Mouse (Mus musculus): ENCODE results near the gene Slc20a1.
A peak's percentile ranks its signal among the peaks of the same experiment; 100 is the strongest.

Gene Slc20a1

DNA sequence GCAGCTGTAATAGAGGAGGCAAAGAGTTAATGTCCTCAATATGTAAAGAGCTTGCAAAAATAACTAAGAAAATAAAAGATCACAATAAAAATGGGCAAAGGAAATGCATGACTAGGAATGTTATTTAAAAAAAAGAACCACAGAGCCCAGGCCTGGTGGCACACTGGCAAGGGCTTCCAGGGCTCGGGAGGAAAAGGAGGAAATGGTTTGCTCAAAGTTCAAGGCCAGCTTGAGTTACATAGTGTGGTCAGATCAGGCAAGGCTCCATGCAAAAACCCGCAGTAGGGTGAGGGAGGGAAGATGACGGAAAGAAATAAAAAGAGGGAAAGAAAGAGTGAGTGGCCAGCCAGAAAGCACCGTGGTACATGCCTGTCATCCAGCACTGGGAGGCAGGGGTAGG is 30.0 kb downstream of the Slc20a1 start:
- DNase-seq, result no peak

DNA sequence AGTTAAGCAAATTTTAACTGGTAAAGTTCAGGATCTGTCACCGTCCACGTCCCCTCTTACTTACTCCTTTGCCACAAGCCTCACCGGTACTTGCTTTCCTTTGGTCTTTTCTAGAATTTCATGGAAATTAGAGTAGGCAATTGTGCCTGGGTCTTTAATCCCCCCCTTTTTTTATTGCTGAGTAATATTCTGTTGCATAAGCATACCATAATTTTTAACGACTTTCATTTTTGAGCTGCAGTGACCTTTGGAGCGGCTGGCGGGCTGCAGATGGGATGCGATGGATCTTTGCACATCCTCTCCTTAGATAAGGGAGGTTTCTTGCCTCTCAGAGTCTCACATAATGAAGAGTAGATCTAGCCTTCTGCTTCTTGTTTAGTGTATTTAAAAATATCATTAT is 30.8 kb downstream of the Slc20a1 start:
- no peak for DNase-seq

- peak; percentile 20 to 47 for DNase-seq
These were observed 33.5 kb downstream of the Slc20a1 start for GRCm38 (mm10) chr2:129232023-129232422.

DNA sequence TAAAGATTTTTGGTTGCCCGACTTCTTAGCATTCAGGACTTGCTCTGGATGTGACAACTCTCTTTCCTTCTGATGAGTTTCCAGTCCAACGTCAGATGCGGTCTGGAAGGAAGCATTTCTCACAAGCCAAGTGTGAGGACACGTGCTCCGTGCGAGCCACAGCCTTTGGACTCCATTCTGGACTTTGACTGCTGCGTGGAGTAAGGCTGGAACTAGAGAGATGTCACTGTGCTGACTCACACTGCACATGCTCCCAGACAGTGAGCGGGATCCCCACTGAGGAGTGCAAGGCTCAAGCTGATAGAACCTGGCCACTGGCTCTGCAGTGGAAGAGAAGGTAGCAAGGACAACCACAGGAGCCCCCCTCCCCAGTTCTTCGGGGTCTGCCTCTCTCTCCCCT is 33.9 kb downstream of the Slc20a1 start:
- peak; percentile 16 to 20 for DNase-seq

DNA sequence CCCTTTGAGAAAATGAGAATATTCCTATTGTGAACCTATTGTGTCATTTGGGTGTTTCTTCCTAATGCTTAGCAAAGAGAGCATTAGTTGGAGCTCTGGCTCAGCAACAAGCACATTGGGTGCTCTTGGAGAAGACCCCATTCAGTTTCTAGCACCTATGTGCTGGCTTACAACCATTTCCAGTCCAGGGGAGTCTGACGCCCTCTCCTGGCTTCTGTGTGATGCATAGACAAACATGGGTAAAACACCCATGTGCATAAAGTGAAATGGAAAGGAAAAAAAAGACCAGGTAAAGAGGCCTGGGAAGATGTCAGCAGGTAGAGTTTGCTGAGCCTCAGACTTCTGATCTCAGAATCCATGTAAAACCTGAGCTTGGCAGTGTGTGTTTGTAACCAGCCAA is 34.7 kb downstream of the Slc20a1 start:
- no peak for DNase-seq

- no peak for DNase-seq
These were observed 35.4 kb downstream of the Slc20a1 start for GRCm38 (mm10) chr2:129233803-129234477.

DNA sequence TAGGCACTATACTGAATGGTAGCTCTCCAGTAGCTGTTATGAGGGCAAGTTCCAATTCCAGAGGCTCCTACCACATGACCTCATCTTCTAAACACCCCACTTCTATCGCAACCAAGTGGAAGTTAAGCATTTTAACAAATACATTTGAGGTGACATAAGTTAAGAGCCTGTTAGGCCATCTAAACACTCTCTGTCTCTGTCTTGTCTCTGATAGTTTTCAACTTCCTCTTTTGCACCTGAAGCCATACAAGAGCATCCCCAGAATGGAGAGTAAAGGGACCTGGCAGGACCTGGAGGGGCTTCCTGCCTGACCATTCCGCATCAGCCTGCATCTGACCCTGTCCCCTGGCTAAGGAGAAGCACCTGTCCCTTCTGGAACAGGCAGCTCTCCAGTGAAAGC is 36.2 kb downstream of the Slc20a1 start:
- no peak for DNase-seq

- no peak for DNase-seq
These were observed 38.0 kb downstream of the Slc20a1 start for GRCm38 (mm10) chr2:129236526-129236925.

DNA sequence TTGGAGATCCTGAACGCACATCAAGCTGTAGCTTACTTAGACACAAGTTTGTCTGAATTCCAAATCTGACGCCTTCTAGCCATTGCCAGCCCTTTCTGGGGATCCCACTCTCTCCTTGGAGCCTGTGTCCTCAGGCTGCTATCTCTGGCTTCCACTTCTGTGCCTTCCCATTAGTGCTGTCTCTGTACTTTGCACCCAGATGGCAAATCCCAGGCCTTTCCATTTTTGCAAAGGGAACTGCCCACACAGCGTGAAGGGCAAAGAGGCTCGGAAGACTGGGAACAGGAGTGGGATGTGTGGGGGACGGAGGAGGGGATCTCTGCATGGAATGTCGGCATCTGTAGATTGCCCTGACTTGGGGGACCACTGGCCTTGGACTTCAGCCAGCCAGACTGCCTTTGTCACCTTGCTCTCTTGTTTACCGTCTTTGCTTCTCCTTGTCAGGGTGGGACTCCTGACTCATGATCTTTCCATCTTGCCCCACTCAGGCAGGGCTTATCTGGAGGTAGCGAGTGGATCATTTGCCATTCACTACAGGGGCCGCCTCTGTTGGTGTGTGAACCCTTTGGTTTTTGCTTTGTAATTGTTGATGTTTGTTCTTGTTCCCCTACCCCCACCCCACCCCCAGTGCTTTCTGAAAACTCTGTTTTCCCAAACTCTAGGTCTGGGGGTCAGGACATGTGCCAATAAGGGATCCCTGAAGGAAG is 42.3 kb downstream of the Slc20a1 start:
- no peak for DNase-seq

DNA sequence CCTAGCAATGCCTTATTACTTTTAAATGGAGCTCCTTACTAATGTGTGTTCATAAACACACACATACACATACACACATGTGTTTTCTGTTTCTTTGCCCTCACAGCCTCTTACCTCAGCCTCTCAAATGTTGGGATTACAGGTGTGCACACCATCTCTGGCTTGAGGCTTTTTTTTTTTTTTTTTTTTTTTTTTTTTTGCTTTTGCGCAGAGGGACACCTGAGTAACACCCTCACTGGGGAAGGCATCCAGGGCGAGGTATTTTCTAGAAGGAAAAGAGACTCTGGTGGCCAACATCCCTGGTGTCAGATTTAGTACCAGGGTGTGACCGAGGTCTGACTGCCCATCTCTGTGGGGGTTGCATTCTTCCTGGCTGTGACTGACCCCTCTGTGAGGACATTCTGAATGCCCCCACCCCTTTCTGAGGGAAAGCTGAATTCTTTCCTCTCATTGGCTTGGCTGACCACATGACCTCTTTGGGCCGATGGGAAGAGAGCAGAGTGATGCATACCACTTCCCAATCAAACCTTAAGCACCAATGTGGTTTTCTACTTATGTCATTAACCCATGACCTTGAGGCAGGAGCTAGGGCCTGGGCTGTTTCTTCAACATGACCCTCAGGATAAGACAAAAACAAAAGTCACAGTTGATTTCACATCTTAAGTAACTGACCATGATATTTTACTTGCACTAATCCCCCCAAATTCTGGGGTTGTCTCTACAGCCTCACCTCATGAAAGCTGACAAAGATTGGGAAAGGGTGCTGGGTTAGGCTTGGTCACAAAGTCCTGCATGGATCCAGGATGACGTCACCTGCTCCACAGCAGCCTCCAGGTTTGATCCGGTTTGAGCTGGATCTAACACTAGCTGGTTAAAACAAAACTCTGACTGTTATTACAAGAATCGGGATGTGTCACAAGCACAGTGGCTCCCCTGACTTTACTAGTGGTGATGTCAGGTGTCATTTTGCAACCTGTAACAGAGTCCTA is 43.6 kb downstream of the Slc20a1 start:
- no peak for DNase-seq

GRCm38 (mm10) chr2:129243005-129243404 is 44.4 kb downstream of the Slc20a1 start:
- DNase-seq, result no peak

GRCm38 (mm10) chr2:129243786-129244185 is 45.2 kb downstream of the Slc20a1 start:
- DNase-seq, result peak in 1 of 2 experiments; percentile 31

DNA sequence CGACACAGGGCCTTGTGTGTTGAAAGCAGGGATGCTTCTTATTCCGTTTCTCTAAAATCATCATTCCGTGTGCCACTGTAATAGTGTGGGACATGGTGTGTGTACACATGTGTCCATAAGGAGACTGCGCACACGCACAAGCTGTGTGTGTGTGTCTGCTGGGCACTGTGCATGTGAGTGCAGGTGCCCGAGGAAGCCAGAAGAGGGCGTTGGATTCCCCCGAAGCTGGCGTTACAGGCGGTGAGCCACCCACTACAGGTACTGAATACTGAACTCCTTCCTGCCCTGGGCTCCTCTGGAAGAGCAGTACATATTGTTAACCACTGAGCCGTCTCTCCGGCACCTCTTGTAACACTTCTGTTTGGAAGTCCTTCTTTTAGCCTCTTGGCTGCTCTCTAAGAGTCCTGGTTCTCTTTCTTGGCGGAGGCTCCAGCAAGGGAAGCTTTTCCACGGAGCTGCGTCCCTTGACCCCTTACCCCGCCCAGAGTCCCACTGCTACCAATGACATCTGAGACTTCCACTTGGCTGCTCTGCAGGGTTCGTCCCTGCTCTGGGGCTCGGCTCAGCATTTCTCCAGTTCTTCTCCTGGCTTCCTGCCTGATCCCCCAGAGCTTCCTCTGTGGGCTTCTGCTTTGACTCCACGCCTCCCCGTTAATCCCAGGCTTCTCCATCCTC is 46.0 kb downstream of the Slc20a1 start:
- DNase-seq, result peak; percentile 29 to 47

DNA sequence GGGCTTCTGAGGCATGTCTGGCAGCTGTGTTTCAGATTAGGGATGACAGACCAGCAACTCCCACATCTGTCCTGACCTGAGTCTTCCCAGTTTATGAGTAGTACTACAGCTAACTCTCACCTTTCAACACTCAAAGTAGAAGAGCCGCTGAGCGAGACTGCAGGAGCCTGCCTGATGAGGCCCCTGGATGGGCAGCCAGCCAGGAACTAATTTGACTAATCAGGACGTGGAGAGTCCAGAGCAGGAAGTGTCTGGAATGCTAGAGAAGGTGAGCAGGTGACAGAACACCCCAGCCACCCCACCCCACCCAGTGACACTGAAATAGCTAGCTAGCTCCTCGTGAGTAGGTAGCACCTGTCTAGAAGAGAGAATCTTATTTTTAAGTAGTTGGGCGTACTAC is 47.1 kb downstream of the Slc20a1 start:
- DNase-seq, result peak in 1 of 2 experiments; percentile 30

GRCm38 (mm10) chr2:129246436-129246835 is 47.9 kb downstream of the Slc20a1 start:
- no peak for DNase-seq

GRCm38 (mm10) chr2:129246924-129247323 is 48.4 kb downstream of the Slc20a1 start:
- no peak for DNase-seq

DNA sequence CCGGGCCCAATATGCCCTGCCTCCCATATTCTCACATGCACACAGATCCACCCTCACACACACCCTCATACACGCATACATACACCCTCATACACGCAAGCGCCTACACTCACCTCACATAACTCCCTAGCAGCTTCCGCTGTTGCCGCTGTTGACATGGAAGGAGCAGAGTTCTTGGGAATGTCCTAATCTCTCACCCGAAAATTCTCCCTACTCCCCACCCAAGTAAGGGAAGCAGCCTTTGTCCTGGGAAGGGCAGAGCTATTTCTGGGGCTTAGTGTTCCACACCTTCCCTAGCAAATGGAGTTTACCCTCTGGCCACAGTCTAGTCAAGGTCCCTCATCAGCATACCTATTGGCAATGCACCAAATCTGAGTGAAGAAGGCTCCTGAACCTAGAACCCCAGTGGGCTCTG is 49.1 kb downstream of the Slc20a1 start:
- DNase-seq, result no peak

DNA sequence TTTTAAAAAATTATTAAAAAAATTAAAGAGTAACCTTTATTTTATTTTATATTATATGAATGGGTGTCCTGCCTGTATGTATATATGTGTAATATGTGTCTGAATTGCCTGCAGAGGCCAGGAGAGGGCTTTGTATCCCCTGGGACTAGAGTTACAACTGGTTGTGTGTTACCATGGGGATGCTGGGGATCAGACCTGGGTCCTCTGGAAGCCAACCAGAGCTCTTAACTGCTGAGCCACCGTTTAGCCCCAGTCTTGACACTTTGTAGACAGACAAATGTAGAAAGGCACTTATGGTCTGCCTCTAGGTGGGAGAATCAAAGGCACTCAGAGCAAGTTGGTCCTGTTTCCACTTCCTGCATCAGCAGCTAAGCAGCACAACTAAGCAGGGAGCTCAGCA is 50.8 kb downstream of the Slc20a1 start:
- no peak for DNase-seq

GRCm38 (mm10) chr2:129252836-129253630 is 54.5 kb downstream of the Slc20a1 start:
- no peak for DNase-seq

DNA sequence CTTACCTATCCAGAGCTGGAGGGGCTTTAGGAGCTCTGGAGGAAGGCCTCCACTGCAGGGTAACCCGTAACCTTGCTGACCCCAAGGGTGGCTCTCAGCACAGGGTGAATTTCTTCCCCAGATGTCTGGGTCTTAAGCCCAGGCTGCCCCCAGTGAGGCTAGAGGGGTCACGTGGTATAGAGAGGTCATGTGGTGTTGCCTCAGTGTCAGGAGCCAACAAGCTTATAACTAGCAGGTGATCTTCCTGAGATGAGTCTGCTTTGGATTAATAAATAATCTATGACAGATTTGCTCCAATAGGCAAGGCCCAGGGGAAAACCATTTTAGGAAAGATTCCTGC is 55.0 kb downstream of the Slc20a1 start:
- DNase-seq, result no peak

- DNase-seq, result no peak
These were observed 55.5 kb downstream of the Slc20a1 start for GRCm38 (mm10) chr2:129254076-129254475.

DNA sequence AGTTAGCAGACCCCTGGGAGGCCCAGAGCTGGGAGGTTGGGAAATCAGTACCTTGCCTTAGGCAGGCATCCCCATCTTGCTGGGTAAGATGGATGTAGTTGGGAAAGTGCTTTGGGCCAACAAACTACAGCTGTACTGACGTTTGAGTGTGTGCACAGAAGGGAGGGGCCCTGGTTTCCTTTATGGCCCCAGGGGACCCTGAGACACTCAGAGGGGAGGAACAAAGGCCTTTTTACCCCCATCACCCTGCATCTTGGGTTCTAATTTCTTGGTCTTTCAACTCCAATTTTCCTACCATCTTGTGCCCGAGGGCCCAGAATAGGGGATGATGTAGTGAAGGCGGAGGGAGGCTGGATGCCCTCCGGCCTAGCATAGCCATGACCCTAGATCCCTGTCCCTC is 57.4 kb downstream of the Slc20a1 start:
- no peak for DNase-seq

Measured in cerebellum, postnatal 10 days (tissue).